Mouse (Mus musculus) G1E (cell line): ENCODE data around the gene Hdac4.

Experiments
- CTCF ChIP-seq: IDR thresholded peaks from 2 replicates; pipeline ENCODE4 v1.5.1; 2012; ENCODE audit warnings: low read depth, low read length, inconsistent platforms, mixed read lengths
- GATA1 ChIP-seq: IDR thresholded peaks from 2 replicates; pipeline ENCODE4 v1.6.1; 2012; ENCODE audit warnings: borderline replicate concordance, low read length, inconsistent platforms, mixed read lengths
- POLR2AphosphoS5 ChIP-seq: IDR thresholded peaks from 2 replicates; pipeline ENCODE4 v1.6.1; 2012; ENCODE audit warnings: low read depth, low read length, inconsistent platforms; ENCODE audit not compliant: insufficient replicate concordance
- TAL1 ChIP-seq: conservative IDR thresholded peaks from 2 replicates; pipeline ENCODE4 v1.6.1; 2012; ENCODE audit warnings: low read depth, low read length, inconsistent platforms, mixed read lengths

DNA sequence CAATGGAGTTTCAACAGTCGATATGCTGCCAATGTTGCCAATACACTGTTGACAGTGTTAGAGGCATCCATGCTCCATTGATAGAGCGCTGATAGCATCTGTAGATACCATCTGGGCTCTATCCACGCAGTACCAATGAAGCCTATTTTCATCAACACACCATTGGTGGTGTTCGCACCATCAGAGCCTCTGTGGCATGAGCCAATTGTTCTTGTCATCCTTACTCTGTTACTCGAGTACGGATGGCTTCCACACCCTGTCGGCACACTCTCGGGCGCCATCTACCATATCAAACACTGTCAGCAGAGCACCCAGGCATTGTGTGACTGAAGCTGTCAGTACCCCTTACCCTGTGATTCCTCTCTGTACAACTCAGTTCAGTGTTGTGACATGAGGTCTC, 271.9 kb downstream of the Hdac4 start:
- TF ChIP-seq CTCF (no peak), TAL1 (no peak), GATA1 (no peak), POLR2AphosphoS5 (no peak)
